Mouse (Mus musculus): ENCODE measurements around the gene Bax. TPM values are rescaled to one million over a fixed set of nuclear protein-coding genes. Genes with fewer than 3 reads are reported as not detected.

The Bax gene
- polyA plus RNA-seq (2021): 201 TPM

DNA sequence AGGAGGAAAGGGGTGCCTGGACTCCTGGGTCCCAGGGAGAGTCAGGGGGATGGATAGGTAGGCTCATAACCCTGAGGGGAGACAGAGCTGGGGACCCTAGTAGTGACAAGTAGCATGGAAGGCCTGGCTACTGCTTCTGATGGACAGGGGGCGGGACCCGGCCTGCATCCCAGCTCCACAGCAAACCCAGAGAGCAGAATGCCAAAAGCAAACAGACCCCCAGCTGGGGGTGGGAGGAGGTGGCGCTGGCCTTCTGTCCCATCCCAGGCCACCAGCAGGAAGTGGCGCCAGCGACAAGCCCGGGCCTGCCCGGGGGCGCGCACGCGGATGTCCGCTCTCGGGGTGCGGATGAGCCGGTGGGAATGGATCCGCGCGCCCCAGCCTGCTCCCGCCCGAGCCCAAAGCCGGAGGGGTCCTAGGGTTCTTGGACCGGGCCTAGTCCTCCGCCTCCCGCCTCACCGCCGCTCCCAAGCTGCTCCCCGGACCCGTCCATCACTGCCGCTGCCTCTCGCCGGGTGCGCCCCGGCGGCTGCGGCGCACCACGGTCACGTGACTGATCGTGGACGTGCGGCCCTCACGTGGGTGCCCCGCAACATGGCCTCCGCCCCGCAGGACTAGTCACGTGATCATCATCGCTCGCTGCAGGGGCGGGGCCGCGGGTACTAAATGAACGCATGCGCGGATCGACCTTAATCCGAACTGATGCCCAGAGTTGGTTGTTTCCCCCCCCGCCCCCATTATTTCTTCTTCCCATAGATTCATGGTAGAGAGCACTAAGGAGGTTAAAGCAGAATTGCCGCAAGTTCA lies at the start of gene Bax:
TSS of gene Bax (minus strand) at position 616 of the 807 bp plus-strand sequence.
- DNase-seq (ENCODE audit: low read depth, low spot score) (no peak), ATAC-seq (peak; percentile 48)
- ChIA-PET POLR2A (interaction anchor here (0.7 to 1.7 kb wide), 7 partner anchors 9 to 105 kb away, joined by 3 to 7 read pairs (median 4); partner anchors contain the start of genes Plekha4 and Ppp1r15a), CTCF (interaction anchor here (1.2 to 3.5 kb wide), 4 partner anchors 10 to 216 kb away, joined by 3 to 14 read pairs (median 5); no protein-coding TSS in a partner anchor)
- H3K27me3 ChIP-seq: no peaks in the 10 kb centered on the region
- TF ChIP-seq CTCF (IDR thresholded peaks at IDR 0.05): no peak
- in situ Hi-C loops (cut with MboI; ENCODE audit: low pct_unique_long_range_greater_than_20kb): no loop called here

DNA sequence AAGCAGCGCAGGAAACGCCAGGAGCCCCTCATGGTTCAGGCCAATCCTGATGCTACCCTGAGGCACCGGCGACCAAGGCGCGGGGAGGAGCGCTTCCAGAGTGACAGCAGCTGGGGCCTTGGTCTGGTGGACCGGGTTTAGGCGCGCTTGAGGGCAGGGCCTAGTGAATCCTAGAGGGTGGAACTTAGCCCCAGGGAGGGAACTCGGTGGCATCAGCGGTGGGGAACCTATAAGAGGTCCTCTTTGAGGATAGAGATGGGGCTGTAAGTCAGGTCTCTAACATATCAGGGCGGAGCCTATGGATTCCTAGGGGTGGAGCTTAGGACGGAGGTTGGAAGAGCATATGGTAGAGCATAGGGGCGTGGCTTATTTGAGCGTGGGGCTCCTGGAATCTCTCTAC lies 48.7 kb upstream of the Bax start:
- DNase-seq (ENCODE audit: low read depth, low spot score): no peak
- no peaks in the 10 kb centered on the region for H3K27me3 ChIP-seq
- in situ Hi-C loops (cut with MboI; ENCODE audit: low pct_unique_long_range_greater_than_20kb): no loop called here
- ChIA-PET POLR2A (no interaction called here), CTCF (no interaction called here)
- TF ChIP-seq CTCF (IDR thresholded peaks at IDR 0.05): no peak
- no peak for ATAC-seq

DNA sequence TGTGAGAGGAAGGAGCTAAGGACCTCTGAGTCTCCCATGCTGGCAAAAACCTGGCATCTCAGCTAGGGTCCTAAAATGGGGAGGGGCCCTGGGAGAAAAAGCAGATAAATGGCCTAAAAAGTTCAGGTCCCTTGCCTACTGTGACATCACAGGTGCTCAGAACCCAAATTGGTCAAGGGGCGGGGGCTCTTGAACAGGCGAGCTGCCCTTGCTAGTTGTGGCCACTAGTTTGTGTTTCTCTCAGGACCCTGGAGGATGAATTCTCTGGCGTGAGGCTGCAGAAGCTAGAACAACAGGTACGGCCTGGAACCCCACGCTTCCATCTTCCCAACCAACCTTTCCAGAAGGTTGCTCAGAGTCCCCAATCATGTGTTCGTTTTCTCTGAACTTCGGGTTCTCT lies 47.7 kb upstream of the Bax start:
- DNase-seq (ENCODE audit: low read depth, low spot score) (no peak), ATAC-seq (no peak)
- no peak for TF ChIP-seq CTCF (IDR thresholded peaks at IDR 0.05)
- CTCF ChIA-PET: no interaction called here
- POLR2A ChIA-PET: interaction anchor here (0.6 kb wide), 1 partner anchor 166 kb away, joined by 3 read pairs; no protein-coding TSS in a partner anchor
- no peaks in the 10 kb centered on the region for H3K27me3 ChIP-seq
- in situ Hi-C loops (cut with MboI; ENCODE audit: low pct_unique_long_range_greater_than_20kb): no loop called here

DNA sequence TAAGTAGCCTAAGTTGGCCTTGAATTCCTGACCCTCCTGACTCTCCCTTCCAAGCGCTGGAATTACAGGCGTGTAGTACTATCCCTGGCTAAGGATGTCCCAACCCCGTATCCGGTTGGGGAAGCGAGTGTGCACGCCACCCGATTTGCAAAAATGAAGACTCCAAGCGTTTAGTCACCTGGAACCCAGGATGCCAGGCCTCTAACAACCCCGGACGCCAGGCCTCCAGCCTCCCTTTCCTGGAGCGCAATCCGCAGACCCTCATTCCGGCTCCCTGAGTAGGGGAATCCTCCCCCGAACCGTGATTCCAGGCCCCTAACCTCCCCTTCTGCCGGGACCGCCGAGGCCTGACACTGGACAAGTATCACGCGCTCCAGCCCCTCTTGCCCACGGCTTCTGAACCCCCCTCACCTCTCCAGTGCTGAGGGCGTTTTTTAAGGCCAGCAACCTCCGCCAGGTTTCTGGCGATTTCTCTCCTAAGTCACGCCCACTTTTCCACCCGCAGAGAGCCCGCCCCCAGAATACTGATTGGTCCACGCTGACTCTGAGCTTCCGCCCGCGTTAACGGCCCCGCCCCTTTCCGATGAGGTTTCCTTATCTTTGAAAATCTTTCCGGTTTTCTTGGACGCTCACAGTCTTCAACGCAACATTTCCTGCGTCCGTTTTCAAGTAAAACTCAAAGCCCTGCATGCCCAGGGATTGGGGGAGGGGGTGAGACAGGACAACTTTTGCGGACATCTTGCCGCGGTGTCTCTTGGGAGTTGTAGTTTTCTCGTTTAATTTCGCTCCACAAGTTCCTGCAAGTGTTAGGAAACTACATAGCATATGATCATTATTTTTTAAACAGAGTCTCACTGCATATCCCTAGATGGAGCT lies 43.5 kb upstream of the Bax start, which contains the start of gene Nucb1:
TSS of gene Nucb1 (minus strand) at position 495 of the 876 bp plus-strand sequence.
- ChIA-PET CTCF (interaction anchor here (1.0 to 2.3 kb wide), 6 partner anchors 9 to 48 kb away, joined by 3 to 8 read pairs (median 3); no protein-coding TSS in a partner anchor), POLR2A (interaction anchor here (1.2 to 1.4 kb wide), 3 partner anchors 8 to 29 kb away, joined by 4 to 5 read pairs (median 5); no protein-coding TSS in a partner anchor)
- in situ Hi-C loops (cut with MboI; ENCODE audit: low pct_unique_long_range_greater_than_20kb): no loop called here
- H3K27me3 ChIP-seq: no peaks in the 10 kb centered on the region
- no peak for TF ChIP-seq CTCF (IDR thresholded peaks at IDR 0.05)
- peak; percentile 47 for DNase-seq (ENCODE audit: low read depth, low spot score)
- peak; percentile 71 for ATAC-seq

DNA sequence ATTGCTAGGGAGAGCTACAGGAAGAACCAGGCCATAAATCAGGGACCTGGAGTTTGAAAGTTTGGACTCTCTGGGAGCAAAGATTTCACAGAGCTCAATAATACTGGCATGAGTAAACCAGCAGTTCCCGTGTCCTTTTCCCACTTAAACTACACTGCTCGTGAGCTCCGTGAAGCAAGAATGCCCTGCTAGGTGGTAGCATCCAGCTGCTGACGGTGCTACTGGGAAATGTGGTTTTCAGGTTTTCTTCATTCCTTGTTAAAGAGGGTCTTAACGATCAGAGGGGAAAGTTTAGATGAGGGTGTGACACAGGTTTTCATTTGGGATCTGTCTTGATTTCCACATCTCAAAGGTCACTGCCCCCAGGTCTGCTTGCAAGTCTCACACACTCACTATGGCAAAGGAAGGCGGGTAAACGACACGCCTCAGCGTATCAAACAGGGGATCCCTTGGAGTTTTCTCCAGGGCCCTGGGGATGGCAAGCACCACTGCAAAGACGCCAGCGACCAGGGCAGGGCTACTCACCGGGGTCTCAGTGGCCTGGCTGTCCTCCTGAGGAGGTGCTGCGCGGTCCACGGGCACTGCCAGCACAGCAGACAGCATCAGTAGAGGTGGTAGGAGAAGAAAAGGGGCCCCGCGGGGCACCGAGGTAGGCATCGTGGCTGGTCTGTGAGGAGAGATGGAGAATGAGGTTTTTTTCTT lies 42.6 kb upstream of the Bax start:
- in situ Hi-C loops (cut with MboI; ENCODE audit: low pct_unique_long_range_greater_than_20kb): no loop called here
- no peak for DNase-seq (ENCODE audit: low read depth, low spot score)
- ChIA-PET POLR2A (interaction anchor here (1.4 kb wide), 1 partner anchor 16 kb away, joined by 5 read pairs; no protein-coding TSS in a partner anchor), CTCF (interaction anchor here (0.7 to 1.1 kb wide), 2 partner anchors 32 to 38 kb away, joined by 3 read pairs; no protein-coding TSS in a partner anchor)
- ATAC-seq: peak; percentile 14
- no peak for TF ChIP-seq CTCF (IDR thresholded peaks at IDR 0.05)
- H3K27me3 ChIP-seq: no peaks in the 10 kb centered on the region

DNA sequence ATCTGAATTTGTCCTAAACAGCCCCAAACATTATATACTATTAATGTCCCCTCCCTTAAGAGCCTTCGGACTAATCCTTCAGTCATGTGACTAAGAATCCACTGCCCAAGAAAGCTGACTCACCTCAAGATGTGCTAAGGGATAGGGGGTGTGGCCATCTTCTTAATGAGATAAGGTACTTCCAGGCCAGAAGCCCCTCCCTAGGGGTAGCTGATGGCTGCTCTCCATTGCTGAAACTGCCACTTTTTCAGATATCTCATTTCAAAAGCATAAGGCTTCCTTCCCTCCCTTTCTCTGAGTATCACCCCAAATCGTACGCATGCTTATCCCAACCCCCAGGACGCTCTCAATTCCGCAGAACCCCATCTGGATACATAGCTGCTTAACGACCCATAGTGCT lies 41.9 kb upstream of the Bax start:
- ChIA-PET POLR2A (interaction anchor here (1.4 kb wide), 1 partner anchor 17 kb away, joined by 5 read pairs; no protein-coding TSS in a partner anchor), CTCF (interaction anchor here (0.7 to 1.1 kb wide), 3 partner anchors 16 to 38 kb away, joined by 3 read pairs; no protein-coding TSS in a partner anchor)
- DNase-seq (ENCODE audit: low read depth, low spot score) (no peak), ATAC-seq (no peak)
- TF ChIP-seq CTCF (IDR thresholded peaks at IDR 0.05): no peak
- H3K27me3 ChIP-seq: no peaks in the 10 kb centered on the region
- in situ Hi-C loops (cut with MboI; ENCODE audit: low pct_unique_long_range_greater_than_20kb): no loop called here

DNA sequence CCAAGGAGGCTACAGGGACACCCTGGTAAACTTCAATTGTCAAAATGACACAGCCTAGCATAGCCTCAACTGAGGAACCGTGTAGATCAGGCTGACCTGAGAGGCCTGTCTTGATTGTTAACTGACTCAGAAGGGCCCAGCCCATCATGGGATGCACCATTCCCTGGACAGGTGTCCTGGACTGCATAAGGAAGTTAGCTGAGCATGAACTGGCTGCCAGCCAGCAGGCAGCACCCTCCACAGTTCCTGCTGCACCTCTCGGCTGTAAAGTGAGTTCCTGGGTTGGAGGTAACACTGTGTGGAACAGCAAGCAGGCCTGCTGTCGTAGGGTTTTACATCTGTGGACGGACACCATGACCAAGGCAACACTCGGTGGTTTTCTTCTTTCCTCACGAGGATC lies 40.9 kb upstream of the Bax start:
- DNase-seq (ENCODE audit: low read depth, low spot score): no peak
- H3K27me3 ChIP-seq: no peaks in the 10 kb centered on the region
- TF ChIP-seq CTCF (IDR thresholded peaks at IDR 0.05): no peak
- ChIA-PET POLR2A (interaction anchor here (0.6 kb wide), 1 partner anchor 197 kb away, joined by 3 read pairs; the partner anchor contains the start of gene Dbp), CTCF (no interaction called here)
- ATAC-seq: no peak
- in situ Hi-C loops (cut with MboI; ENCODE audit: low pct_unique_long_range_greater_than_20kb): no loop called here

DNA sequence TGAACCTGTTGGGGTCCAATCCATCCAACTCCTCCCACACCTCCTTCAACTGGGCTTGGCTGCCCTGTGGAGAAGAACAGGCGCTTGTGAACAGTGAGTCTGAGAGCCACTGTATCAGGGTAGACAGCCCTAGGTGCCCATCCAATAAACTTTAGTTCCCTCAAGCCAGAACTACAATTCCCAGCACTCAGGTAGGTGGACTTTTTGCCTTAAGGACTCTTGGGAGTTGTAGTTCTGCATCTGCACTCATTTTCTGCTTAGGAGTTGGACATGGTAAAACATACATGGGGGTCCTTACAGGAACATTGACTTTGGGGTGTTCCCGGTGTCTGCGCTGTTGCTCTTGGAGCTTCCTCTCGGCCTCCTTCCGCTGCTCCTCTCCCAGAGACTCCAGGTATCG lies 31.7 kb upstream of the Bax start:
- H3K27me3 ChIP-seq: no peaks in the 10 kb centered on the region
- no peak for TF ChIP-seq CTCF (IDR thresholded peaks at IDR 0.05)
- CTCF ChIA-PET: no interaction called here
- in situ Hi-C loops (cut with MboI; ENCODE audit: low pct_unique_long_range_greater_than_20kb): no loop called here
- POLR2A ChIA-PET: no interaction called here
- DNase-seq (ENCODE audit: low read depth, low spot score): no peak
- ATAC-seq: no peak

DNA sequence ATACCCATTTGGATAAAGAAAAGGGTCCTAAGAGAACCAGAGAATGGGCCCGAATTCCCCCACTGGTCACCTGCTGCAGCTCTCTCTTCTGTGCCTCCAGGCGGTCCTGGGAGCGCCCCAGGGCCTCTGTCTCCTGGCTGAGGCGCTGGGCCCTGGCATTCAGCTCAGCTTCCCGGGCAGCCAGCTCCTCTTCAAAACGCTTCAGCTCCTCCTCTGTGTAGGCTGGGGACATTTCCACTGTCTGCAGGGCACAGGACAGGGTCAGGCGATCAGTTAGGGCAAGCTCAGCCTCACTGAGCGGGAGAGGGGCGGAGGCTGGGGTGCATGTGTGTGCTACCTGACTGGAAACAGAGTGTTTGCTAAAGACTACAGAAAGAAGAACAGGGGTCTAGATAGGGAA lies 27.9 kb upstream of the Bax start:
- no peaks in the 10 kb centered on the region for H3K27me3 ChIP-seq
- ATAC-seq (no peak), DNase-seq (ENCODE audit: low read depth, low spot score) (no peak)
- no peak for TF ChIP-seq CTCF (IDR thresholded peaks at IDR 0.05)
- CTCF ChIA-PET: interaction anchor here (1.1 to 2.1 kb wide), 3 partner anchors 17 to 24 kb away, joined by 3 to 6 read pairs (median 5); no protein-coding TSS in a partner anchor
- in situ Hi-C loops (cut with MboI; ENCODE audit: low pct_unique_long_range_greater_than_20kb): no loop called here
- POLR2A ChIA-PET: no interaction called here

Measured in Patski (cell line).